Mouse (Mus musculus) limb, embryonic 11.5 days (tissue): ENCODE data around the gene Runx1. TPM values are rescaled to one million over a fixed set of nuclear protein-coding genes. Genes with fewer than 3 reads are reported as not detected.

Experiments used
- ATAC-seq: fragments of 200-750 bp; cut with Nextera tagmentation; 2 replicates; pipeline ENCODE4 v1.8.0; 2017; ENCODE audit warnings: low read depth; ENCODE audit not compliant: insufficient number of reproducible peaks, low FRiP score, low TSS enrichment
- DNase-seq: peaks from one replicate; pipeline ENCODE4 v3.0.0-alpha.2; 2015; ENCODE audit warnings: low spot score
- H3K27ac ChIP-seq: fragments of 300-500 bp; sonication (generic); replicated peaks from 2 replicates; pipeline ENCODE4 v1.5.1; 2014; ENCODE audit warnings: low read depth, mild to moderate bottlenecking, low read length
- H3K27me3 ChIP-seq: fragments of 300-500 bp; sonication (generic); 2 replicates; pipeline ENCODE4 v1.6.1; 2014; ENCODE audit warnings: mild to moderate bottlenecking, low read length, mixed read lengths; ENCODE audit not compliant: control insufficient read depth, insufficient read depth
- H3K36me3 ChIP-seq: fragments of 300-500 bp; sonication (generic); 2 replicates; pipeline ENCODE4 v1.6.1; 2014; ENCODE audit warnings: mild to moderate bottlenecking, low read length, moderate library complexity, mixed read lengths; ENCODE audit not compliant: control insufficient read depth, insufficient read depth
- H3K4me1 ChIP-seq: fragments of 300-500 bp; sonication (generic); 2 replicates; pipeline ENCODE4 v1.6.1; 2014; ENCODE audit warnings: low read length, mixed read lengths; ENCODE audit not compliant: control insufficient read depth, insufficient read depth
- H3K4me2 ChIP-seq: fragments of 300-500 bp; sonication (generic); 2 replicates; pipeline ENCODE4 v1.6.1; 2014; ENCODE audit warnings: low read depth, mild to moderate bottlenecking, moderate library complexity; ENCODE audit not compliant: severe bottlenecking
- H3K4me3 ChIP-seq: fragments of 300-500 bp; sonication (generic); 2 replicates; pipeline ENCODE4 v1.5.1; 2014; ENCODE audit warnings: low read depth, low read length
- H3K9ac ChIP-seq: fragments of 300-500 bp; sonication (generic); 2 replicates; pipeline ENCODE4 v1.6.1; 2014; ENCODE audit warnings: mild to moderate bottlenecking, low read length
- H3K9me3 ChIP-seq: fragments of 300-500 bp; sonication (generic); 2 replicates; pipeline ENCODE4 v1.6.1; 2016; ENCODE audit warnings: low read length; ENCODE audit not compliant: control insufficient read depth
- WGBS: fragments of 180-500 bp; shearing (Covaris S2); extraction: QIAGEN DNeasy Blood & Tissue Kit; methylation state at CpG from one replicate; pipeline ENCODE4 v1.1.7; 2014; 5-methylcytosine and 5-hydroxymethylcytosine counted together
- polyA plus RNA-seq: library from polyadenylated mRNA; unstranded; fragments of >200 nt; fragmentation: Nextera tagmentation; extraction: Ambion mirVana; gene quantifications from 2 replicates; pipeline ENCODE4 v1.2.1, GENCODE M21; 2014

Runx1 gene
- polyA plus RNA-seq, 1 experiment from 2014 or later: 2.7 TPM

- no peak for ATAC-seq
- 89% methylated on average over 7 of the region's 7 CpGs for WGBS
- Histone ChIP-seq H3K36me3 (no peaks in the 10 kb centered on the region), H3K27me3 (no peaks in the 10 kb centered on the region), H3K27ac (no peak overlapping the region), H3K9me3 (no peaks in the 10 kb centered on the region), H3K9ac (no peak overlapping the region), H3K4me1 (no peaks in the 10 kb centered on the region), H3K4me3 (no peak overlapping the region), H3K4me2 (no peak overlapping the region)
- DNase-seq: no peak
Measured at GRCm38 (mm10) chr16:92799940-92800339, 26.0 kb downstream of the Runx1 start.

GRCm38 (mm10) chr16:92794197-92794596 is 31.8 kb downstream of the Runx1 start:
- Histone ChIP-seq H3K9ac (no peak overlapping the region), H3K4me3 (no peak overlapping the region), H3K27me3 (no peaks in the 10 kb centered on the region), H3K4me1 (0 out of 2 replicates have a peak, but pooled peaks cover 3% of the 10 kb centered on the region), H3K27ac (no peak overlapping the region), H3K9me3 (no peaks in the 10 kb centered on the region), H3K36me3 (no peaks in the 10 kb centered on the region), H3K4me2 (no peak overlapping the region)
- 29% methylated on average over 6 of the region's 6 CpGs for WGBS
- DNase-seq: no peak
- ATAC-seq: no peak

GRCm38 (mm10) chr16:92793741-92794140 is 32.2 kb downstream of the Runx1 start:
- Histone ChIP-seq H3K4me2 (no peak overlapping the region), H3K4me3 (no peak overlapping the region), H3K36me3 (no peaks in the 10 kb centered on the region), H3K27me3 (no peaks in the 10 kb centered on the region), H3K4me1 (0 out of 2 replicates have a peak, but pooled peaks cover 3% of the 10 kb centered on the region), H3K9me3 (no peaks in the 10 kb centered on the region), H3K27ac (no peak overlapping the region), H3K9ac (no peak overlapping the region)
- ATAC-seq: no peak
- WGBS: 78% methylated on average over 8 of the region's 8 CpGs
- DNase-seq: no peak

GRCm38 (mm10) chr16:92792905-92793304 is 33.0 kb downstream of the Runx1 start:
- Histone ChIP-seq H3K4me1 (0 out of 2 replicates have a peak, but pooled peaks cover 3% of the 10 kb centered on the region), H3K4me3 (no peak overlapping the region), H3K27me3 (no peaks in the 10 kb centered on the region), H3K9ac (no peak overlapping the region), H3K9me3 (no peaks in the 10 kb centered on the region), H3K4me2 (no peak overlapping the region), H3K36me3 (no peaks in the 10 kb centered on the region), H3K27ac (no peak overlapping the region)
- DNase-seq (no peak), ATAC-seq (no peak)
- WGBS: 95% methylated on average over 4 of the region's 4 CpGs

- Histone ChIP-seq H3K9ac (no peak overlapping the region), H3K4me1 (0 out of 2 replicates have a peak, but pooled peaks cover 3% of the 10 kb centered on the region), H3K4me2 (no peak overlapping the region), H3K4me3 (no peak overlapping the region), H3K9me3 (no peaks in the 10 kb centered on the region), H3K27me3 (no peaks in the 10 kb centered on the region), H3K36me3 (no peaks in the 10 kb centered on the region), H3K27ac (no peak overlapping the region)
- 87% methylated on average over 6 of the region's 6 CpGs for WGBS
- ATAC-seq (no peak), DNase-seq (no peak)
Measured at GRCm38 (mm10) chr16:92790601-92791000, 35.3 kb downstream of the Runx1 start.

GRCm38 (mm10) chr16:92789840-92790239 is 36.1 kb downstream of the Runx1 start:
- Histone ChIP-seq H3K27ac (no peak overlapping the region), H3K9ac (no peak overlapping the region), H3K4me3 (no peak overlapping the region), H3K36me3 (no peaks in the 10 kb centered on the region), H3K9me3 (no peaks in the 10 kb centered on the region), H3K4me1 (0 out of 2 replicates have a peak, but pooled peaks cover 3% of the 10 kb centered on the region), H3K4me2 (no peak overlapping the region), H3K27me3 (no peaks in the 10 kb centered on the region)
- DNase-seq: no peak
- no peak for ATAC-seq
- WGBS: 84% methylated on average over 4 of the region's 4 CpGs

GRCm38 (mm10) chr16:92788446-92788845 is 37.5 kb downstream of the Runx1 start:
- DNase-seq: no peak
- no peaks in the 10 kb centered on the region for H3K27me3 ChIP-seq
- no peaks in the 10 kb centered on the region for H3K9me3 ChIP-seq
- H3K4me2 ChIP-seq: no peak overlapping the region
- H3K9ac ChIP-seq: no peak overlapping the region
- 84% methylated on average over 11 of the region's 11 CpGs for WGBS
- H3K4me3 ChIP-seq: no peak overlapping the region
- no peaks in the 10 kb centered on the region for H3K4me1 ChIP-seq
- H3K27ac ChIP-seq: no peak overlapping the region
- no peaks in the 10 kb centered on the region for H3K36me3 ChIP-seq
- ATAC-seq: no peak

- H3K27me3 ChIP-seq: no peaks in the 10 kb centered on the region
- H3K9me3 ChIP-seq: no peaks in the 10 kb centered on the region
- no peak overlapping the region for H3K27ac ChIP-seq
- DNase-seq (no peak), ATAC-seq (no peak)
- no peak overlapping the region for H3K4me2 ChIP-seq
- no peak overlapping the region for H3K9ac ChIP-seq
- no peaks in the 10 kb centered on the region for H3K36me3 ChIP-seq
- no peak overlapping the region for H3K4me3 ChIP-seq
- H3K4me1 ChIP-seq: no peaks in the 10 kb centered on the region
- 57% methylated on average over 5 of the region's 5 CpGs for WGBS
Measured at GRCm38 (mm10) chr16:92786883-92787321, 39.0 kb downstream of the Runx1 start.

GRCm38 (mm10) chr16:92786276-92786882 is 39.6 kb downstream of the Runx1 start:
- no peak overlapping the region for H3K27ac ChIP-seq
- WGBS: 81% methylated on average over 6 of the region's 6 CpGs

More at GRCm38 (mm10) chr16:92786276-92786882, 39.6 kb downstream of the Runx1 start:
- no peak for DNase-seq
- no peak for ATAC-seq
- Histone ChIP-seq H3K4me2 (no peak overlapping the region), H3K9me3 (no peaks in the 10 kb centered on the region), H3K36me3 (no peaks in the 10 kb centered on the region), H3K4me3 (no peak overlapping the region), H3K27me3 (no peaks in the 10 kb centered on the region), H3K9ac (no peak overlapping the region), H3K4me1 (no peaks in the 10 kb centered on the region)
